Mouse (Mus musculus) liver, embryonic 15.5 days (tissue): ENCODE measurements around the gene 1110051M20Rik. TPM values are rescaled to one million over a fixed set of nuclear protein-coding genes. Genes with fewer than 3 reads are reported as not detected.

ENCODE experiments used
- ATAC-seq: fragments of 200-750 bp; cut with Nextera tagmentation; 2 replicates; pipeline ENCODE4 v1.8.0; 2017; ENCODE audit warnings: moderate number of reproducible peaks, mild to moderate bottlenecking, moderate library complexity; ENCODE audit not compliant: insufficient read depth
- H3K27ac ChIP-seq: fragments of 300-500 bp; sonication (generic); replicated peaks from 2 replicates; pipeline ENCODE4 v1.5.1; 2015; ENCODE audit warnings: mild to moderate bottlenecking, inconsistent platforms
- H3K27me3 ChIP-seq: fragments of 300-500 bp; sonication (generic); 2 replicates; pipeline ENCODE4 v1.6.1; 2015; ENCODE audit warnings: mild to moderate bottlenecking, inconsistent platforms
- H3K36me3 ChIP-seq: fragments of 300-500 bp; sonication (generic); replicated peaks from 2 replicates; pipeline ENCODE4 v1.6.1; 2015; ENCODE audit warnings: moderate library complexity, mild to moderate bottlenecking, inconsistent platforms
- H3K4me1 ChIP-seq: fragments of 300-500 bp; sonication (generic); replicated peaks from 2 replicates; pipeline ENCODE4 v1.6.1; 2015; ENCODE audit warnings: inconsistent platforms
- H3K4me2 ChIP-seq: fragments of 300-500 bp; sonication (generic); 2 replicates; pipeline ENCODE4 v1.6.1; 2015; ENCODE audit warnings: moderate library complexity, mild to moderate bottlenecking, inconsistent platforms
- H3K4me3 ChIP-seq: fragments of 300-500 bp; sonication (generic); replicated peaks from 2 replicates; pipeline ENCODE4 v1.5.1; 2015; ENCODE audit warnings: mild to moderate bottlenecking, inconsistent platforms
- H3K9ac ChIP-seq: fragments of 300-500 bp; sonication (generic); 2 replicates; pipeline ENCODE4 v1.6.1; 2015; ENCODE audit warnings: moderate library complexity, mild to moderate bottlenecking, inconsistent platforms
- H3K9me3 ChIP-seq: fragments of 300-500 bp; sonication (generic); replicated peaks from 2 replicates; pipeline ENCODE4 v1.6.1; 2016; ENCODE audit warnings: inconsistent platforms
- WGBS: fragments of 180-500 bp; shearing (Covaris S2); methylation state at CpG from one replicate; pipeline ENCODE4 v1.1.7; 2015; ENCODE audit warnings: mixed read lengths; ENCODE audit not compliant: insufficient replicate concordance; 5-methylcytosine and 5-hydroxymethylcytosine counted together
- polyA plus RNA-seq: library from polyadenylated mRNA; unstranded; fragments of >200 nt; fragmentation: Nextera tagmentation; extraction: Ambion mirVana; gene quantifications from 2 replicates; pipeline ENCODE4 v1.2.1, GENCODE M21; 2015

The 1110051M20Rik gene
- polyA plus RNA-seq, 1 experiment from 2014 or later, result 5.8 TPM

DNA sequence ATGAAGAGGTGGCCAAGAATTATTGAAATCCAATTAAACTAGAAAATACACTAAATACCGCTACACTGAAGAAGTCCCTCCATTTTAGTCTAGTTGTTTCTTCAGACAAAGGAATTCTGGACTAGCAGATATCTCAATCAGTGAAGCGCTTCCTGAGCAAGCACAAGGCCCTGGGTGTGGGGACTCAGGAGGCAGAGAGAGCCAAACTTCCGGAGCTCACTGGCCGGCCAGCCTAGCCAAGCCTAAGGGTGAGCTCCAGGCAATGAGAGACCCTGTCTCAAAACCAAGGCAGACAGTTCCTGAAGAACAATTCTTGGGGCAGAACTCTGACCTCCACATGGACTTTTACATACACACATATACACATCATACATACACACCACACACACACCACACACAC lies 95.6 kb downstream of the 1110051M20Rik start:
- ATAC-seq, result no peak
- H3K27ac ChIP-seq, result no peak overlapping the region
- WGBS, result 69% methylated on average over 4 of the region's 4 CpGs

DNA sequence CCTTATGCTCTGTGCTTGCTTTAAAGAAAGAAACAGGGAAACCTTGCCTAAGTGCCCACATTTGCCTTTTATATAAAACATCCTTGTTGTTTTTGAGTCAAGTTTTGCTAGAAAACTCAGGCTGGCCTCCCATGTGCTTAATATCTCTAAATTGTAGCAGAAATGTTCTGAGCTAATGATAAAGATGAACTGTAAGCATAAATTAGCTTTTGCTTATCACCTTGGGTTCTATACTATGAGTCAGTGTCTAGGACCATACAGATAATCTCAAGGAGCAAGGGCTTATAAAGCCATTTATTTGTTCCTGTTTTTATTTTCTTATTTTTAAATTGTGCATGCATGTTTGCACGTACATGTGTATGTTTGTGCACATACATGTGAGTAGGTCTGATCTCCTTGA lies 98.9 kb downstream of the 1110051M20Rik start:
- no peak overlapping the region for H3K4me2 ChIP-seq
- 70% methylated on average over 1 of the region's 1 CpGs for WGBS
- H3K9ac ChIP-seq, result no peak overlapping the region

More for the DNA sequence above, 95.6 kb downstream of the 1110051M20Rik start:
- Histone ChIP-seq H3K9me3 (no peaks in the 10 kb centered on the region), H3K9ac (no peak overlapping the region), H3K36me3 (no peaks in the 10 kb centered on the region), H3K27me3 (no peaks in the 10 kb centered on the region), H3K4me2 (no peak overlapping the region), H3K4me1 (no peaks in the 10 kb centered on the region), H3K4me3 (no peak overlapping the region)

DNA sequence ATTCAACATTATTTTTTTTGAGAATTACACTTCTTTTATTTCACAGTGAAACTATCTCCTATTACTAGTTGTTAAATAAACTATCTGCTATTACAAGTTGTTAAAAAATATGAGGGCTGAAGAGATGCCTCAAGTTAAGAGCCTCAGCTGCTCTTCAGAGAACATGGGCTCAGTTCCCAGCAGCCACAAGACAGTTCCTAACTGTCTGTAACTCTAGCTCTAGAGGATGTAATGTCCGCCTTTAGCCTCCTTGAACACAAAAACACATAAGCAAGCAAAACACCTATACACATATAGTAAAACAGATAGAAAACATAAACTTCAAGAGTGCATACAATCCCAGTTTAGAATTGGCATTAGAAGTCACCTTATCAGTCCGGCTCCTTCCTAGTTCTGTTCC lies 104.9 kb downstream of the 1110051M20Rik start:
- Histone ChIP-seq H3K4me1 (no peaks in the 10 kb centered on the region), H3K4me2 (no peak overlapping the region), H3K27ac (no peak overlapping the region), H3K9ac (no peak overlapping the region), H3K27me3 (no peaks in the 10 kb centered on the region), H3K36me3 (no peaks in the 10 kb centered on the region), H3K4me3 (no peak overlapping the region), H3K9me3 (no peaks in the 10 kb centered on the region)
- WGBS, result 70% methylated on average over 2 of the region's 2 CpGs
- no peak for ATAC-seq

More for the DNA sequence above, 98.9 kb downstream of the 1110051M20Rik start:
- H3K4me3 ChIP-seq, result no peak overlapping the region
- no peaks in the 10 kb centered on the region for H3K36me3 ChIP-seq
- H3K9me3 ChIP-seq, result no peaks in the 10 kb centered on the region
- ATAC-seq, result no peak
- H3K4me1 ChIP-seq, result no peaks in the 10 kb centered on the region
- no peaks in the 10 kb centered on the region for H3K27me3 ChIP-seq
- no peak overlapping the region for H3K27ac ChIP-seq

- Histone ChIP-seq H3K36me3 (no peaks in the 10 kb centered on the region), H3K27ac (no peak overlapping the region), H3K4me3 (no peak overlapping the region), H3K9ac (no peak overlapping the region), H3K27me3 (no peaks in the 10 kb centered on the region), H3K4me1 (no peaks in the 10 kb centered on the region), H3K4me2 (no peak overlapping the region), H3K9me3 (no peaks in the 10 kb centered on the region)
- no peak for ATAC-seq
- WGBS, result 51% methylated on average over 4 of the region's 4 CpGs
Measured at GRCm38 (mm10) chr2:91335128-91335527, 109.4 kb downstream of the 1110051M20Rik start.

DNA sequence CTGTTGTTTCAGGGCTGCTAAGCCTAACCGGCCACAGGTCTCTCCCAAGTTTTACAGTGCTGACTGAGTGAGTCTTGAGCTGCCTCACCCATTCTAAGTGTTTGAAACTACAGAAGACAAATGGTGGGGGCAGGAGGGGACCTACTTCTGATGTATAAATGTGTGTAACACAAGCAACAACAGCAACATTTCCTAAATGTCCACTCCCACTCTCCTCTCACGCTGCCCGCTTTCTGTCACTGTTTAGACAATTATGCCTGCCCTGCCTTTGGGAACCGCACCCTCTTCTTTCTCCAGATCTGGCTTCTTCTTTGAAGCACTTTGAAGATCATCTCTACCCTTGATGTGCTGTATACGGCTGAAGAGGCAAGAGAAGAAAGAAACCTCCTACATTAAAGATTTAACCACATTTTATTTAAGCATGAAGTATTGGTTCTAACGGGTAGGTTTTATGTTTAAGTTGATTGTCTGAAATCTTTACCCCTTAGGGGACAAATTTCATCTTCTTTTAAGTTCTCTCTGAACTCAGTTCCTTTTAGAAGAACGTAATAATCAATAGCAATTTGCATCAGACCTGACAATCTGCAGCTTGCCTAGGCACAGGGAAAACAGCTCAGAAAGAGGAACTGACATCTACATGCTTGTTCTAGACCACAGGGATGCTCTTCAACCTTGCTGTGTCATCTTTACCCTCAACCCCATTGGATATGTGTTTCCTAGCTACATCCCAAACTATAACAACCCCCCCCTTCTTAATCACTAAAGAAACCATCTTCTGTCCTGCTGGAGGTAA lies 113.3 kb downstream of the 1110051M20Rik start:
- Histone ChIP-seq H3K27me3 (no peaks in the 10 kb centered on the region), H3K27ac (no peak overlapping the region), H3K4me2 (no peak overlapping the region), H3K4me3 (no peak overlapping the region), H3K36me3 (no peaks in the 10 kb centered on the region), H3K9me3 (no peaks in the 10 kb centered on the region), H3K4me1 (no peaks in the 10 kb centered on the region), H3K9ac (no peak overlapping the region)
- 58% methylated on average over 7 of the region's 7 CpGs for WGBS
- ATAC-seq, result no peak

DNA sequence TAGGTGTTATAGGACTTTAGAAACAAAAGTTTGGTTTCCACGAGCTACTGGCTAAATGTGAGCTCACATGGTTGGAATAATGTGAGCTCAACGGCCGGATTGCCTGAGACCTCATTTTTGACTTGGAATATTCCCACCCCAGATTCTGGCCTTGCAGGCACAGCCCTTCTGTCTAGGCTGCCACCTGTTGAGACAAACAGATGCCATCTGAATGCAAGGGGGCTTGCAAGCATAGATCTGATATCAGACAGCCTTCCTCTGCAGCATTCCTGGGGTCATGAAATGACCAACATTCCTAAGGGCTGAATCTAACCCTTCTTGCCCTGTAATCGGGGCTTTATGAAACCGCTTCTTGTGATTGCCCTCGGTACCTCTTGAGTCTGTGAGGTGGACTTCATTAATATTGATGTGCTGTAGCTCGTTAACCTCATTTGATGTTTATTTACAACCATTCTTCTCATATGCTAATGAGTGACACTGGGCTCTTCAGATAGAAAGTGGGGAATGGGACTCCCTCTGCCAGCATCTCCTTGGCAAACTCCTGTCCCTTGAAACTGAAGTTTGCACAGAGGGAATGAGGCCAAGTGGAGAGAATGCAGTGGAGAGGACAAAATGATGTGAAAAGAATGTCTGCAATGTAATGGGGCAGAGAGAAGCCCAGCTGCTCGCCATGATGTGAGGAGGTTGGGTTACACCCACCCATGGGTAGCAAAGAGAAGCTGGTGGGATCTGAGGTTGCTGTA lies 114.3 kb downstream of the 1110051M20Rik start:
- ATAC-seq, result no peak
- H3K27ac ChIP-seq, result no peak overlapping the region

DNA sequence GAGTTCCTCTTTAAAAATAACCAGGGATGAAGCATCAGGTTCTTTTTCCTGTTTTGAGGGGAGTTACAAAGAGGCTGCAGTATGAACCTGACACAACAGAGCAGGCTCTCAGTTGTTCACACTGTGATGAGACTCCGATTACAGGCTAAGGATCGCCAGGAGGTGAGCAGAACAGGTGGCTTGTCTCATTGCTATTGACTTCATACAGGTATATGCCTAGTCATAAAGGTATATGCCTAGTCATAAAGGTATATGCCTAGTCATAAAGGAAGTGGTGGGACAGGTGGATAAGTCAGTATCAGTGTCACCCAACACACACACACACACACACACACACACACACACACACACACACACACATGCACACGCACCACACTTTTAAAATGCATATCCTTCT lies 115.8 kb downstream of the 1110051M20Rik start:
- Histone ChIP-seq H3K4me2 (no peak overlapping the region), H3K27ac (no peak overlapping the region), H3K4me3 (no peak overlapping the region), H3K9me3 (no peaks in the 10 kb centered on the region), H3K36me3 (no peaks in the 10 kb centered on the region), H3K4me1 (no peaks in the 10 kb centered on the region), H3K9ac (no peak overlapping the region), H3K27me3 (no peaks in the 10 kb centered on the region)
- WGBS, result 73% methylated on average over 3 of the region's 3 CpGs
- no peak for ATAC-seq

More for the DNA sequence above, 114.3 kb downstream of the 1110051M20Rik start:
- whole genome bisulfite sequencing, result 67% methylated on average over 8 of the region's 8 CpGs
- no peak overlapping the region for H3K4me3 ChIP-seq
- no peaks in the 10 kb centered on the region for H3K4me1 ChIP-seq
- H3K4me2 ChIP-seq, result no peak overlapping the region
- no peak overlapping the region for H3K9ac ChIP-seq
- H3K9me3 ChIP-seq, result no peaks in the 10 kb centered on the region
- no peaks in the 10 kb centered on the region for H3K36me3 ChIP-seq
- H3K27me3 ChIP-seq, result no peaks in the 10 kb centered on the region

DNA sequence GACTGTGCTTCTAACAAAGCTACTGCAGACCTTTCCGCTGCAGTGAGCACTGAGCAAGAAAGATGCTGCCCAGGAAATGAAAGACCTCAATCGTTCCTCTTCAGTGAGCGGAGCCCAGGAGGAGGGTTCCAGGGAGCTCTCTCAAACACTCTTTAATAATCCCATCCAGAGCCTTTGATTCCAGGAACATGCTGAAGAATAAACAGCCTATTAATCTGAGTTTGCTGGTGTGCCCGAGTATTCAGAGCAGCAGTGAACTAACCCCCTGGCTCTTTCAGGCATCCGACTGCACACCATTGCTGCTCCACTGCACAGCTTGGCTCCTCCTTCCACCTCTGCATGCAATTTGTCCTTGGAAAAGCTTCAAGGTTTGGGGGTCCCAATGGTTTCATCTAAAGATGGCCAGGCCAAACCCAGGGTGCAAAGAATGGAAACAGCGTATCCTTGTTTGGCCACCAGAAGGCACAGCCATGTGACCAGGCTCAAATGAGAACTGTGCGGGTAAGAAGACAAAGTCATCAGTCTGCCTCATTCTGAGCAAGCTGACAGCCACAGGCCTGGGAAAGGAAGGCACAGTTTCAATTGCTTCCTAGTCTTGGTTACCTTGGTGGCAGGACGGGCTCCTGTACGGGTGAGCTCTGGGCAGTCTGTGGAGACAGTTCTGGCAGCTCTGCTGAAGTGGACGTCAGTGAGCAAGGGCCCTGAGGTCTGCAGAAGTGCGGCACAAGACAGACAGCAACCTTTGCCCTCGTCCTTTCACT lies 116.4 kb downstream of the 1110051M20Rik start:
- Histone ChIP-seq H3K9ac (no peak overlapping the region), H3K27ac (no peak overlapping the region), H3K27me3 (no peaks in the 10 kb centered on the region), H3K9me3 (no peaks in the 10 kb centered on the region), H3K4me3 (no peak overlapping the region), H3K36me3 (no peaks in the 10 kb centered on the region), H3K4me2 (no peak overlapping the region), H3K4me1 (no peaks in the 10 kb centered on the region)
- ATAC-seq, result no peak; the same call in 1 of the 2 replicates
- WGBS, result 45% methylated on average over 12 of the region's 12 CpGs

DNA sequence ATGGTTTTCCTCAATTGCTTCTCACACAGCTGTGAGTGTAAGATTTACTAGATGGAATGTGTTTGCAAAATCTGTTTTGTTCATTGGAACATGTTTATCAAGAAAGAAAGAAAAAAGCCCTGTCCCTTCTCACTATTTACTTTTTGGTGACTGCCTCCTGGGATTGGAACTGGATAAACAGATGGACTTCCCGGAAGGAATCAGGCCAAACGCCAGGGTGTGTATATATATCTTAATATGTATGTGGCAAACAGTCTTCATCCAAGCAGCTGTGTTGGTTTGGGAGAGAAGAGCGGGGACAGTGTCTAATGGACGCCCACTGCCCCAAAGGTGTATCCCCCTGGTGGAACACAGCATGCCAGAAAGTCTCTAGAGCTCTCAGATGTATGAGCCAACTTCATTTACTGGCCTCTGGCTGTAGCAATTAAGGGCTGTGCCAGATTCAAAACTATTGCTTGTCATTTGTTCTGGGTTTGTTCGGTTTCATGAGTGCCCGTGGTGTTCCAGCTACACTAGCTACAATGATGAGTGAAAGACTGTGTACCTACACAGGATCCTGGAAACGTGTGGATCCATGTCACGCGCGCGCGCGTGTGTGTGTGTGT lies 117.7 kb downstream of the 1110051M20Rik start:
- H3K4me1 ChIP-seq, result no peaks in the 10 kb centered on the region
- no peak overlapping the region for H3K9ac ChIP-seq
- no peak overlapping the region for H3K4me3 ChIP-seq
- H3K36me3 ChIP-seq, result no peaks in the 10 kb centered on the region
- no peaks in the 10 kb centered on the region for H3K9me3 ChIP-seq
- no peak for ATAC-seq
- no peaks in the 10 kb centered on the region for H3K27me3 ChIP-seq
- no peak overlapping the region for H3K4me2 ChIP-seq
- no peak overlapping the region for H3K27ac ChIP-seq
- WGBS, result 80% methylated on average over 13 of the region's 13 CpGs

GRCm38 (mm10) chr2:91324761-91325421 lies 119.6 kb downstream of the 1110051M20Rik start:
- Histone ChIP-seq H3K27ac (no peak overlapping the region), H3K36me3 (no peaks in the 10 kb centered on the region), H3K9ac (no peak overlapping the region), H3K4me1 (0 out of 2 replicates have a peak, but pooled peaks cover 8% of the 10 kb centered on the region), H3K9me3 (no peaks in the 10 kb centered on the region), H3K4me2 (no peak overlapping the region), H3K4me3 (no peak overlapping the region), H3K27me3 (no peaks in the 10 kb centered on the region)
- no peak for ATAC-seq
- WGBS, result 65% methylated on average over 15 of the region's 15 CpGs
